Mouse (Mus musculus) brain, embryonic 14.5 days (tissue): Measurements from ENCODE around the gene Agk.

Experiments used
- CTCF ChIP-seq: fragments of 200-500 bp; IDR thresholded peaks from 2 replicates; pipeline ENCODE4 v1.5.1; 2012; ENCODE audit warnings: inconsistent platforms, mild to moderate bottlenecking, moderate library complexity, borderline replicate concordance; ENCODE audit not compliant: insufficient read depth, insufficient read length; ENCODE audit errors: extremely low read depth
- POLR2A ChIP-seq: fragments of 200-500 bp; IDR thresholded peaks from 2 replicates; pipeline ENCODE4 v1.6.1; 2012; ENCODE audit warnings: mild to moderate bottlenecking, inconsistent platforms, borderline replicate concordance; ENCODE audit not compliant: poor library complexity, insufficient read depth, insufficient read length, severe bottlenecking; ENCODE audit errors: extremely low read depth

DNA sequence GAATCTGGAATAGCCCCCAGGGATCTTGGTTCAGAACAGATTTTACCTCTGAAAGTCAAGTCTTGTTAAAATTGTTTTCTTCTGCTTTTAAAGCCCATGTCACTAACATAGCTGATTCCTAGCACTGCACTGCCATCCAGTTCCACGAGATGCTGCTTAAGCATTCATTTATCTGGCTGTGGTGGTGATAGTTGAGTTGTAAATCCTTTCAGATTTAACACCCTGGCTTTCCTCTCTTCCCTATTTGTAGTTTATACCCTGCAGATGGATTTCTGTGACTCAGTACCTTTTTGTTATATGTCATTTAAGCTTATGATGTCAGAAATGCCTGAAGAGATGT lies 22.8 kb downstream of the Agk start:
- no peak for TF ChIP-seq CTCF
- TF ChIP-seq POLR2A = no peak
